Mouse (Mus musculus): ENCODE data around the gene Hapln4. TPM values are rescaled to one million over a fixed set of nuclear protein-coding genes. Genes with fewer than 3 reads are reported as not detected.

Gene Hapln4
- polyA plus RNA-seq, 1 experiment from 2014 or later: not detected

GRCm38 (mm10) chr8:70081976-70082375 lies 1.3 kb upstream of the Hapln4 start:
- Histone ChIP-seq H3K27ac (ENCODE audit: low read depth, low read length) (no peak overlapping the region), H3K36me3 (ENCODE audit: control insufficient read depth, insufficient read depth) (peaks cover 22% of the 10 kb centered on the region), H3K4me2 (replicated peaks; ENCODE audit: low read depth) (no peak overlapping the region), H3K27me3 (replicated peaks; ENCODE audit: control insufficient read depth, insufficient read depth, low read length) (peaks cover 52% of the 10 kb centered on the region), H3K9me3 (ENCODE audit: control insufficient read depth) (no peaks in the 10 kb centered on the region), H3K4me1 (replicated peaks; ENCODE audit: control insufficient read depth, insufficient read depth, low read length) (no peaks in the 10 kb centered on the region), H3K9ac (ENCODE audit: low read depth, low read length) (no peak overlapping the region), H3K4me3 (ENCODE audit: low read depth, low read length) (no peak overlapping the region)
- no peak for ATAC-seq
- 83% methylated on average over 2 of the region's 2 CpGs for WGBS
- TF ChIP-seq CTCF (IDR thresholded peaks at IDR 0.05; ENCODE audit: low read depth): no peak

GRCm38 (mm10) chr8:70084191-70085065 lies 1.2 kb downstream of the Hapln4 start:
- no peak overlapping the region for H3K9ac ChIP-seq (ENCODE audit: low read depth, low read length)
- no peak overlapping the region for H3K27ac ChIP-seq (ENCODE audit: low read depth, low read length)
- WGBS: 2% methylated on average over 61 of the region's 71 CpGs
- ATAC-seq: no peak
- H3K27me3 ChIP-seq (replicated peaks; ENCODE audit: control insufficient read depth, insufficient read depth, low read length): peaks cover 76% of the 10 kb centered on the region
- H3K4me1 ChIP-seq (replicated peaks; ENCODE audit: control insufficient read depth, insufficient read depth, low read length): no peaks in the 10 kb centered on the region
- peak overlapping the region; percentile 46 for H3K4me3 ChIP-seq (ENCODE audit: low read depth, low read length)
- H3K4me2 ChIP-seq (replicated peaks; ENCODE audit: low read depth): peak overlapping the region; percentile 71
- H3K9me3 ChIP-seq (ENCODE audit: control insufficient read depth): no peaks in the 10 kb centered on the region
- TF ChIP-seq CTCF (IDR thresholded peaks at IDR 0.05; ENCODE audit: low read depth): no peak; the same call in 1 of the 2 replicates
- H3K36me3 ChIP-seq (ENCODE audit: control insufficient read depth, insufficient read depth): peaks cover 2% of the 10 kb centered on the region; the same call in 1 of the 2 replicates

DNA sequence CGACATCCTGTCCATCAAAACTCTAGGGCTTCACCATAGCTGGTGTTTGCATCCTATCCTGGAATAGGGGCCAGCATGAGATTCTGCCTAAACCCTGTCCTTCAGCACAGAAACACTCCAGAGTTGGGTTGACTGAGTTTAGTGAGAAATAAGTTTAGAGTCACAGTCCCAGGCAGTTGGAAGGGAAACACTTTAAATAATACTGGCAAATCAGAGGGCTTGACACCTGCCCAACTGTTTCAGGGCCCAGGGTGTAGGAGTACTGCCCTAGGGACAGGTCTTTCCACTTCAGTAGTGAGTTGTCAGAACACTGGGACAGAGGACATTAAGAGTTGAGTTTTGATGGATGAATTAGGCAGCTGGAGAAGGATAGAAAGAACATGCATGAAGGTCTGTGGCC lies 2.9 kb downstream of the Hapln4 start:
- Histone ChIP-seq H3K27ac (ENCODE audit: low read depth, low read length) (no peak overlapping the region), H3K4me1 (replicated peaks; ENCODE audit: control insufficient read depth, insufficient read depth, low read length) (no peaks in the 10 kb centered on the region), H3K9ac (ENCODE audit: low read depth, low read length) (no peak overlapping the region), H3K36me3 (ENCODE audit: control insufficient read depth, insufficient read depth) (no peaks in the 10 kb centered on the region), H3K4me3 (ENCODE audit: low read depth, low read length) (no peak overlapping the region), H3K9me3 (ENCODE audit: control insufficient read depth) (no peaks in the 10 kb centered on the region), H3K4me2 (replicated peaks; ENCODE audit: low read depth) (no peak overlapping the region), H3K27me3 (replicated peaks; ENCODE audit: control insufficient read depth, insufficient read depth, low read length) (peaks cover 90% of the 10 kb centered on the region)
- ATAC-seq: no peak
- TF ChIP-seq CTCF (IDR thresholded peaks at IDR 0.05; ENCODE audit: low read depth): no peak
- 42% methylated on average over 1 of the region's 1 CpGs for WGBS

GRCm38 (mm10) chr8:70087237-70087636 lies 4.0 kb downstream of the Hapln4 start:
- Histone ChIP-seq H3K36me3 (ENCODE audit: control insufficient read depth, insufficient read depth) (no peaks in the 10 kb centered on the region), H3K9ac (ENCODE audit: low read depth, low read length) (no peak overlapping the region), H3K4me1 (replicated peaks; ENCODE audit: control insufficient read depth, insufficient read depth, low read length) (no peaks in the 10 kb centered on the region), H3K4me2 (replicated peaks; ENCODE audit: low read depth) (no peak overlapping the region), H3K4me3 (ENCODE audit: low read depth, low read length) (no peak overlapping the region), H3K9me3 (ENCODE audit: control insufficient read depth) (no peaks in the 10 kb centered on the region), H3K27ac (ENCODE audit: low read depth, low read length) (no peak overlapping the region), H3K27me3 (replicated peaks; ENCODE audit: control insufficient read depth, insufficient read depth, low read length) (peaks cover 85% of the 10 kb centered on the region)
- TF ChIP-seq CTCF (IDR thresholded peaks at IDR 0.05; ENCODE audit: low read depth): no peak
- WGBS: 6% methylated on average over 7 of the region's 7 CpGs
- ATAC-seq: no peak

DNA sequence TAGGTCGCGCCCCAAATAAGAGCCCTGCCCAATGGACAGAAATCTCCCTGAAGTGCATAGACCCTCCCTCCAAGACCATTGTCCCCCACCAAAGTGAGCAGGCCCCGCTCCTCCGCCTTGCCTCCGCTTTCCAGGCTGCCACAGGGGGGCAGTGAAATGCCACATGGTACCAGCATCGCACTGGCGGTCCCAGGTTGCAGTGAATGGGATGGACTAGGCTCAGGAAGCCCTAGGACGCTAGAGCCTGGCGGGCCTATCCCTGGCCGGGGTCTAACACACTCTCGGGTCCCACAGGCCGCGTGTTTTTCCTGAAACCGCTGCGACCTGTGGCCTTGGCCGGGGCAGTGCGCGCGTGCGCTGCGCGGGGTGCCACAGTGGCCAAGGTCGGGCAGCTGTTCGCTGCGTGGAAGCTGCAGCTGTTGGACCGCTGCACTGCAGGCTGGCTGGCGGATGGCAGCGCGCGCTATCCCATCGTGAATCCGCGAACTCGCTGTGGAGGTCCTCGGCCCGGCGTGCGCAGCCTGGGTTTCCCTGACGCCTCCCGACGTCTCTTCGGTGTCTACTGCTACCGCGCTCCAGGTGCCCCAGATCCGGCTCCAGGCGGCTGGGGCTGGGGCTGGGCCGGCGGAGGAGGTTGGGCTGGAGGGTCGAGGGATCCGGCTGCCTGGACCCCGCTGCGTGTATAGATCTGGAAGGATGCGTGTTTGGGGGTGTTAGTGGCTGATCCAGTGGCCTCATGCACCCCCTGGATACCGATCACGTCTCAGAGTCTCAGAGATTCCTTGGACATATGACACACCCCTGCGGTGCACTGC lies 4.8 kb downstream of the Hapln4 start:
- Histone ChIP-seq H3K4me1 (replicated peaks; ENCODE audit: control insufficient read depth, insufficient read depth, low read length) (no peaks in the 10 kb centered on the region), H3K9me3 (ENCODE audit: control insufficient read depth) (no peaks in the 10 kb centered on the region), H3K4me2 (replicated peaks; ENCODE audit: low read depth) (peak overlapping the region; percentile 39), H3K27ac (ENCODE audit: low read depth, low read length) (no peak overlapping the region), H3K4me3 (ENCODE audit: low read depth, low read length) (peak overlapping the region; percentile 27), H3K9ac (ENCODE audit: low read depth, low read length) (no peak overlapping the region), H3K36me3 (ENCODE audit: control insufficient read depth, insufficient read depth) (no peaks in the 10 kb centered on the region), H3K27me3 (replicated peaks; ENCODE audit: control insufficient read depth, insufficient read depth, low read length) (peaks cover 77% of the 10 kb centered on the region)
- ATAC-seq: 0 out of 2 replicates have a peak, but pooled peaks have one; percentile 13
- WGBS: 7% methylated on average over 56 of the region's 56 CpGs
- TF ChIP-seq CTCF (IDR thresholded peaks at IDR 0.05; ENCODE audit: low read depth): peak; percentile 79

- H3K9me3 ChIP-seq (ENCODE audit: control insufficient read depth): no peaks in the 10 kb centered on the region
- no peak overlapping the region for H3K27ac ChIP-seq (ENCODE audit: low read depth, low read length)
- 59% methylated on average over 9 of the region's 9 CpGs for WGBS
- H3K4me3 ChIP-seq (ENCODE audit: low read depth, low read length): no peak overlapping the region
- H3K4me1 ChIP-seq (replicated peaks; ENCODE audit: control insufficient read depth, insufficient read depth, low read length): no peaks in the 10 kb centered on the region
- H3K4me2 ChIP-seq (replicated peaks; ENCODE audit: low read depth): no peak overlapping the region
- no peak overlapping the region for H3K9ac ChIP-seq (ENCODE audit: low read depth, low read length)
- H3K36me3 ChIP-seq (ENCODE audit: control insufficient read depth, insufficient read depth): no peaks in the 10 kb centered on the region
- no peak for ATAC-seq
- TF ChIP-seq CTCF (IDR thresholded peaks at IDR 0.05; ENCODE audit: low read depth): no peak
- peaks cover 64% of the 10 kb centered on the region for H3K27me3 ChIP-seq (replicated peaks; ENCODE audit: control insufficient read depth, insufficient read depth, low read length)
These were observed 6.2 kb downstream of the Hapln4 start for GRCm38 (mm10) chr8:70089296-70089960.
